ENCODE assay signal across 9 mouse cellular contexts in genomic region chr7:27732508-27732907, GRCm38 (mm10). TPM values are rescaled to one million over a fixed set of nuclear protein-coding genes. Genes with fewer than 3 reads are reported as not detected.
DNase-seq lines count a peak whose midpoint lies in the region; ATAC-seq and TF ChIP-seq lines count a peak whose summit lies in the region.
"Had no signal": no experiment of that assay in that cellular context is flagged by ENCODE, and none has a peak within 500 bp of the region (broad histone marks: within the 10 kb centered on the region; RNA-seq: fewer than 3 reads in every experiment).

No protein-coding gene starts in this region.

- H3K9ac ChIP-seq in kidney, embryonic 15.5 days = peak overlapping the region; percentile 79; the same call in 1 of the 2 replicates
- peak overlapping the region; percentile 89 for H3K9ac ChIP-seq in embryonic facial prominence, embryonic 13.5 days
- no peak overlapping the region for H3K9ac ChIP-seq in intestine, postnatal 0 days (ENCODE audit: low read depth, low read length)
- H3K9ac ChIP-seq in neural tube, embryonic 12.5 days = peak overlapping the region; percentile 89

- DNase-seq in kidney, adult 11 months = no peak
- DNase-seq in thymus, postnatal 10 days (ENCODE audit: low spot score in 2 of 2) = no peak
- DNase-seq in layer of hippocampus, adult 9-11 months = no peak
- DNase-seq in cerebellum, adult 18-20 months = no peak
- DNase-seq: kidney, postnatal 25 days had no signal

- H3K4me1 ChIP-seq in kidney, embryonic 15.5 days = peaks cover 17% of the 10 kb centered on the region
- peaks cover 14% of the 10 kb centered on the region for H3K4me1 ChIP-seq in embryonic facial prominence, embryonic 13.5 days
- H3K4me1 ChIP-seq in intestine, postnatal 0 days (replicated peaks; ENCODE audit: control insufficient read depth, insufficient read depth, low read length) = peaks cover 6% of the 10 kb centered on the region; the same call in 1 of the 2 replicates
- peaks cover 31% of the 10 kb centered on the region for H3K4me1 ChIP-seq in neural tube, embryonic 12.5 days

- WGBS in kidney, embryonic 15.5 days = 83% methylated on average over 6 of the region's 6 CpGs
- WGBS in embryonic facial prominence, embryonic 13.5 days = 72% methylated on average over 6 of the region's 6 CpGs
- WGBS in intestine, postnatal 0 days = 82% methylated on average over 6 of the region's 6 CpGs
- WGBS in neural tube, embryonic 12.5 days = 73% methylated on average over 6 of the region's 6 CpGs

- no peak for ATAC-seq in kidney, embryonic 15.5 days (replicated peaks; ENCODE audit: low FRiP score)
- no peak for ATAC-seq in embryonic facial prominence, embryonic 13.5 days (ENCODE audit: insufficient number of reproducible peaks, insufficient read depth, low FRiP score, low TSS enrichment, low read depth)
- ATAC-seq in intestine, postnatal 0 days = no peak
- no peak for ATAC-seq in neural tube, embryonic 12.5 days (ENCODE audit: low FRiP score, low read depth)

- TF ChIP-seq CTCF in intestine, postnatal 0 days (IDR thresholded peaks at IDR 0.05; ENCODE audit: low read depth) = no peak

- no peaks in the 10 kb centered on the region; the same call in 1 of the 2 replicates for H3K36me3 ChIP-seq in kidney, embryonic 15.5 days
- H3K36me3 ChIP-seq in embryonic facial prominence, embryonic 13.5 days = peaks cover 3% of the 10 kb centered on the region; the same call in 1 of the 2 replicates
- no peaks in the 10 kb centered on the region for H3K36me3 ChIP-seq in intestine, postnatal 0 days (ENCODE audit: control insufficient read depth, insufficient read depth)
- H3K36me3 ChIP-seq in neural tube, embryonic 12.5 days = no peaks in the 10 kb centered on the region

- H3K4me3 ChIP-seq in kidney, embryonic 15.5 days (replicated peaks) = peak overlapping the region; percentile 77
- peak overlapping the region; percentile 75 for H3K4me3 ChIP-seq in embryonic facial prominence, embryonic 13.5 days
- H3K4me3 ChIP-seq in intestine, postnatal 0 days (ENCODE audit: low read depth, low read length) = peak overlapping the region; percentile 61; the same call in 1 of the 2 replicates
- H3K4me3 ChIP-seq in neural tube, embryonic 12.5 days = peak overlapping the region; percentile 77

- H3K4me2 ChIP-seq in kidney, embryonic 15.5 days = peak overlapping the region; percentile 66
- H3K4me2 ChIP-seq in embryonic facial prominence, embryonic 13.5 days = peak overlapping the region; percentile 75
- H3K4me2 ChIP-seq in intestine, postnatal 0 days (replicated peaks; ENCODE audit: low read depth) = peak overlapping the region; percentile 67
- peak overlapping the region; percentile 60 for H3K4me2 ChIP-seq in neural tube, embryonic 12.5 days (replicated peaks)

- no peak overlapping the region for H3K27ac ChIP-seq in kidney, embryonic 15.5 days
- H3K27ac ChIP-seq in embryonic facial prominence, embryonic 13.5 days = peak overlapping the region; percentile 96; the same call in 1 of the 2 replicates
- no peak overlapping the region for H3K27ac ChIP-seq in intestine, postnatal 0 days (ENCODE audit: low read depth, low read length)
- H3K27ac ChIP-seq in neural tube, embryonic 12.5 days = peak overlapping the region; percentile 95; the same call in 1 of the 2 replicates

- H3K27me3 ChIP-seq in kidney, embryonic 15.5 days = no peaks in the 10 kb centered on the region
- no peaks in the 10 kb centered on the region for H3K27me3 ChIP-seq in embryonic facial prominence, embryonic 13.5 days
- H3K27me3 ChIP-seq in intestine, postnatal 0 days (replicated peaks; ENCODE audit: control insufficient read depth, insufficient read depth, low read length) = no peaks in the 10 kb centered on the region
- H3K27me3 ChIP-seq in neural tube, embryonic 12.5 days (replicated peaks) = no peaks in the 10 kb centered on the region

- no peaks in the 10 kb centered on the region for H3K9me3 ChIP-seq in kidney, embryonic 15.5 days (replicated peaks)
- H3K9me3 ChIP-seq in embryonic facial prominence, embryonic 13.5 days = no peaks in the 10 kb centered on the region
- H3K9me3 ChIP-seq in intestine, postnatal 0 days (ENCODE audit: control insufficient read depth) = no peaks in the 10 kb centered on the region
- no peaks in the 10 kb centered on the region for H3K9me3 ChIP-seq in neural tube, embryonic 12.5 days

RNA-seq across cellular contexts. Expression of gene Zfp60, which starts 1.3 kb away (rescaled TPM):
- polyA plus RNA-seq in kidney, embryonic 15.5 days (2015; fragmentation: Nextera tagmentation; extraction: Ambion mirVana) = 37.2 and 40.8 TPM in 2 replicates
- polyA plus RNA-seq in embryonic facial prominence, embryonic 13.5 days (2015; fragmentation: Nextera tagmentation; extraction: Ambion mirVana) = 47.9 and 49.9 TPM in 2 replicates
- 6.7 and 8.5 TPM in 2 replicates for polyA plus RNA-seq in intestine, postnatal 0 days (2015; fragmentation: Nextera tagmentation; extraction: Ambion mirVana)
- 97.2 and 102 TPM in 2 replicates for polyA plus RNA-seq in neural tube, embryonic 12.5 days (2016; fragmentation: Nextera tagmentation; extraction: Ambion mirVana)

RNA-seq across cellular contexts. Expression of gene Zfp607b, which starts 43.4 kb away (rescaled TPM):
- polyA plus RNA-seq in kidney, embryonic 15.5 days (2015; fragmentation: Nextera tagmentation; extraction: Ambion mirVana) = 3.4 and 4.6 TPM in 2 replicates
- polyA plus RNA-seq in embryonic facial prominence, embryonic 13.5 days (2015; fragmentation: Nextera tagmentation; extraction: Ambion mirVana) = 5.3 TPM in 2 replicates
- polyA plus RNA-seq in intestine, postnatal 0 days (2015; fragmentation: Nextera tagmentation; extraction: Ambion mirVana) = 1.1 and 1.2 TPM in 2 replicates
- polyA plus RNA-seq in neural tube, embryonic 12.5 days (2016; fragmentation: Nextera tagmentation; extraction: Ambion mirVana) = 7.0 and 7.8 TPM in 2 replicates

RNA-seq across cellular contexts. Expression of gene Map3k10, which starts 58.1 kb away (rescaled TPM):
- polyA plus RNA-seq in kidney, embryonic 15.5 days (2015; fragmentation: Nextera tagmentation; extraction: Ambion mirVana) = 6.5 and 7.6 TPM in 2 replicates
- 9.3 and 13.0 TPM in 2 replicates for polyA plus RNA-seq in embryonic facial prominence, embryonic 13.5 days (2015; fragmentation: Nextera tagmentation; extraction: Ambion mirVana)
- 3.2 and 3.6 TPM in 2 replicates for polyA plus RNA-seq in intestine, postnatal 0 days (2015; fragmentation: Nextera tagmentation; extraction: Ambion mirVana)
- polyA plus RNA-seq in neural tube, embryonic 12.5 days (2016; fragmentation: Nextera tagmentation; extraction: Ambion mirVana) = 21.1 and 22.2 TPM in 2 replicates

Comparison
In these comparisons a context has a peak if more than half of its experiments do, and no peak if none do; other contexts are left out.
1. H3K27ac ChIP-seq: peak in embryonic facial prominence, embryonic 13.5 days (single experiment) and neural tube, embryonic 12.5 days (single experiment); none in kidney, embryonic 15.5 days (single experiment) and intestine, postnatal 0 days (single experiment).
2. Peak in every context shown above with its lines, with median percentiles within 50 percentile points of each other: H3K4me2 ChIP-seq and H3K4me3 ChIP-seq.